Mouse (Mus musculus): ENCODE measurements around the gene Olfr1158. TPM values are rescaled to one million over a fixed set of nuclear protein-coding genes. Genes with fewer than 3 reads are reported as not detected.
"Not testable (repeated sequence)": the region's sequence is repeated elsewhere in the genome, so short reads cannot be mapped to it uniquely, and the experiment has no call there.

The Olfr1158 gene
- not detected in 2 replicates for polyA plus RNA-seq (2012; rRNA removed)

GRCm38 (mm10) chr2:87989813-87990212 lies at the start of gene Olfr1158:
Gene Olfr1158, plus strand, starts transcription at chr2:87990113.
- DNase-seq (ENCODE audit: low read depth): no peak

- no peak for DNase-seq (ENCODE audit: low read depth)
Observed at GRCm38 (mm10) chr2:87945037-87945436, 44.9 kb upstream of the Olfr1158 start, which contains the start of gene Olfr1155. Gene Olfr1155, minus strand, starts transcription at chr2:87945137.

GRCm38 (mm10) chr2:87953000-87953399 lies 36.9 kb upstream of the Olfr1158 start, which contains the start of gene Olfr1156:
Gene Olfr1156, minus strand, starts transcription at chr2:87953100.
- DNase-seq (ENCODE audit: low read depth): no peak

GRCm38 (mm10) chr2:87968199-87968598 lies 21.7 kb upstream of the Olfr1158 start, which contains the start of gene Olfr1157:
Gene Olfr1157, minus strand, starts transcription at chr2:87968299.
- no peak for DNase-seq (ENCODE audit: low read depth)

GRCm38 (mm10) chr2:87974563-87974962 lies 15.3 kb upstream of the Olfr1158 start, which contains the start of gene Olfr74:
Gene Olfr74, minus strand, starts transcription at chr2:87974663.
- no peak for DNase-seq (ENCODE audit: low read depth)

- DNase-seq (ENCODE audit: low read depth): no peak
Observed at GRCm38 (mm10) chr2:88007515-88008318, 17.8 kb downstream of the Olfr1158 start, which contains the start of gene Olfr1160. Gene Olfr1160, minus strand, starts transcription at chr2:88008268.

- not testable (repeated sequence) for DNase-seq (ENCODE audit: low read depth)
Observed at GRCm38 (mm10) chr2:88022474-88022873, 32.6 kb downstream of the Olfr1158 start, which contains the start of gene Olfr1161. Gene Olfr1161, plus strand, starts transcription at chr2:88022774.

- no peak for DNase-seq (ENCODE audit: low read depth)
Observed at GRCm38 (mm10) chr2:88037599-88037998, 47.7 kb downstream of the Olfr1158 start, which contains the start of gene Olfr73. Gene Olfr73, minus strand, starts transcription at chr2:88037699.

Other genes with a start within 250 kb of the Olfr1158 start
- not detected in 2 replicates for gene Olfr1140, start 246.4 kb upstream of the Olfr1158 start, polyA plus RNA-seq (2012; rRNA removed)
- gene Olfr1141, start 236.1 kb upstream of the Olfr1158 start, polyA plus RNA-seq (2012; rRNA removed): not detected in 2 replicates
- gene Olfr152, start 210.6 kb upstream of the Olfr1158 start, polyA plus RNA-seq (2012; rRNA removed): not detected in 2 replicates
- gene Olfr1143, start 189.5 kb upstream of the Olfr1158 start, polyA plus RNA-seq (2012; rRNA removed): not detected in 2 replicates
- gene Olfr1145, start 180.3 kb upstream of the Olfr1158 start, polyA plus RNA-seq (2012; rRNA removed): not detected in 2 replicates
- not detected in 2 replicates for gene Olfr1148, start 159.6 kb upstream of the Olfr1158 start, polyA plus RNA-seq (2012; rRNA removed)
- not detected in 2 replicates for gene Olfr1150-ps1, start 146.1 kb upstream of the Olfr1158 start, polyA plus RNA-seq (2012; rRNA removed)
- not detected in 2 replicates for gene Olfr1151, start 134.3 kb upstream of the Olfr1158 start, polyA plus RNA-seq (2012; rRNA removed)
- gene Olfr1152, start 123.6 kb upstream of the Olfr1158 start, polyA plus RNA-seq (2012; rRNA removed): not detected in 2 replicates
- gene Olfr1153, start 95.2 kb upstream of the Olfr1158 start, polyA plus RNA-seq (2012; rRNA removed): not detected in 2 replicates
- gene Olfr1154, start 84.9 kb upstream of the Olfr1158 start, polyA plus RNA-seq (2012; rRNA removed): not detected in 2 replicates
- gene Olfr1155, start 45.0 kb upstream of the Olfr1158 start, polyA plus RNA-seq (2012; rRNA removed): not detected in 2 replicates
- gene Olfr1156, start 37.0 kb upstream of the Olfr1158 start, polyA plus RNA-seq (2012; rRNA removed): not detected in 2 replicates
- gene Olfr1157, start 21.8 kb upstream of the Olfr1158 start, polyA plus RNA-seq (2012; rRNA removed): not detected in 2 replicates
- gene Olfr74, start 15.4 kb upstream of the Olfr1158 start, polyA plus RNA-seq (2012; rRNA removed): not detected in 2 replicates
- not detected in 2 replicates for gene Olfr1160, start 18.2 kb downstream of the Olfr1158 start, polyA plus RNA-seq (2012; rRNA removed)
- not detected in 2 replicates for gene Olfr1161, start 32.7 kb downstream of the Olfr1158 start, polyA plus RNA-seq (2012; rRNA removed)
- not detected in 2 replicates for gene Olfr73, start 47.6 kb downstream of the Olfr1158 start, polyA plus RNA-seq (2012; rRNA removed)
- not detected in 2 replicates for gene Olfr1162, start 61.0 kb downstream of the Olfr1158 start, polyA plus RNA-seq (2012; rRNA removed)
- gene Olfr1163, start 81.7 kb downstream of the Olfr1158 start, polyA plus RNA-seq (2012; rRNA removed): not detected in 2 replicates
- not detected in 2 replicates for gene Olfr1164, start 103.9 kb downstream of the Olfr1158 start, polyA plus RNA-seq (2012; rRNA removed)
- gene Olfr1166, start 138.2 kb downstream of the Olfr1158 start, polyA plus RNA-seq (2012; rRNA removed): not detected in 2 replicates
- gene Olfr1167, start 165.1 kb downstream of the Olfr1158 start, polyA plus RNA-seq (2012; rRNA removed): not detected in 2 replicates
- not detected in 2 replicates for gene Olfr1168, start 191.8 kb downstream of the Olfr1158 start, polyA plus RNA-seq (2012; rRNA removed)
- gene Olfr1170, start 238.2 kb downstream of the Olfr1158 start, polyA plus RNA-seq (2012; rRNA removed): not detected in 2 replicates

Data from gonadal fat pad, adult 2 months (tissue).